Mouse (Mus musculus) right cerebral cortex, postnatal 36 days (tissue): ENCODE results near the gene Amdhd1.
"Not testable (repeated sequence)": the region's sequence is repeated elsewhere in the genome, so short reads cannot be mapped to it uniquely, and the experiment has no call there.

Experiments
- DNase-seq, 2 experiments: peaks; one replicate each; pipeline ENCODE4 v3.0.0; 2022; ENCODE audit warnings: low spot score in 2 of 2, mixed read lengths in 1 of 2

Gene Amdhd1

DNA sequence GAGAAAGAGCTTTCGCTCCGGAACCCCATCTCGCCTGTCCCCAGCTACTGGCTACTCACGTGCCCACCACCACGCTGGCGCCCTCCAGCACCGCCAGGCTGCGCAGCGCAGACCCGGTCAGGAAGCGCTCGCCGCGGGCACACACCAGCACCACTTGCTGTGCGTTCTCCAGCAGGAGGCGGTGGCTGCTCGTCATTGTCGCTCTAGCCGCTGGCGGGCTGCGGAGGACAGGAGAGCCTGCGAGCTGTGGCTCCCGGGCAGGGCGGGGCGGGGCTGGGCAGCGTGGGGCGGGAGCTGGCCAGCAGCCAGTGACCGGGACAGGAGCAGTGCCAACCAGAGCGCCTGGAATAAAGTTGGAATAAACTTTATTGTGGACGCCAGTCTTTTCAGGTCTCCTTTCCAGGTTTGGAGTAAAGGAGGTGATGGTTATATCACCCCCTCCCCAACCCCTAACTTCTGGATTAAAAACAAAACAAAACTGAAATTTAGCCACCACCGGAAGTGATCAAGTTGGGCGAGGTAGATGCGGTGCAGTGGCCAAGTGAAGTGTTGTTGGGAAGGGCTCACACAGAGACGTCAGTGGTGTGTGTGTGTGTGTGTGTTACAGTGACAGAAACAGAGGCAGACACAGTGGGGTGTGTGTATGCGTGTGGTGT is at the start of gene Amdhd1:
Gene Amdhd1, minus strand, starts transcription at position 259 of the 656 bp plus-strand sequence.
- DNase-seq: peak; percentile 26 to 39

DNA sequence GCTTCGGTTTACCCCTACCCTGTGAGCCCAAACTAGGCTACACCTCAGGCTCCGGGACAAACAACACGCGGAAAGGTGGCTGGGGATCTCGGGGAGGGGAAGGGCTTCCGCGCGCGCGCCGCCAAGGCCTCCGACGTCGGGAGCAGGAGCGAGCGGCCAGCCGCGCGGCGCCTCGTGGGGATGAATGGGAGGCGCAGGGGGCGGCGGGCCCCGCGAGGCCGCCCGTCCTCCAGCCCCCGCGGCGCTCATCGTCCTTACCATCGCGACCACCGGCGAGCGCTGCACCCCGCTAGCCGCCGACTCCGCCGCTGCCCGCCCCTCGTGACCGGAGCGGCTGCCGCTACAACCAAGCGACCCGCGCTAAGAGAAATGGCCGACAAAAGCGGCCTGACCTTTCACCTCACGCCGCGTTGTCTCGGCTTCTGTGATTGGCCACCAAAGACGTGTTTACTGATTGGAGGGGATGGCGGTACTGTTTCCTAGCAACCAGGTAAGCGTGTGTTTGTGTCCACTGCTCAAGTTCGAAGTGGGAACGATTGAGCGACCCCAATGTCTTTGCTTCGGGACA is 49.5 kb upstream of the Amdhd1 start, which contains the start of gene Snrpf:
Gene Snrpf, minus strand, starts transcription at position 426 of the 568 bp plus-strand sequence.
- peak; percentile 86 to 90 for DNase-seq

DNA sequence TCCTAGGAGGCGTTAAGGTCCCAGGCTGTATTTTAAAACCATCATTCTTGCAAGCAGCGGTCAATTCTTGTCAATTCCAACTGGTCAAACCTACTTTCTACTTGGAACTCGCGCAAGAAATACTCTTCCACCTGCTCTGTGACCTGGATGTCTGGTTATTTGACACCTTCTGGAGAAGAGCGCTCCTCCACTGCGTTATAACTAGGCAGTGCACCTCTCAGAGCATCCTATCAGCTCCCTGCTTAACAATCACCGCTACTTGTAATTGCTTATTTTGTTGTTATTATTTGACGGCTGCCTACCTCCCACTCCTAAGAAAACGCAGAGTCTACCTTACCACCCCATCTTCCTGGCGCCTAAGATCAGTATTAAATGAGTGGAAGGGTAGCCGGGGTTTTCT is 49.0 kb upstream of the Amdhd1 start:
- DNase-seq: no peak

DNA sequence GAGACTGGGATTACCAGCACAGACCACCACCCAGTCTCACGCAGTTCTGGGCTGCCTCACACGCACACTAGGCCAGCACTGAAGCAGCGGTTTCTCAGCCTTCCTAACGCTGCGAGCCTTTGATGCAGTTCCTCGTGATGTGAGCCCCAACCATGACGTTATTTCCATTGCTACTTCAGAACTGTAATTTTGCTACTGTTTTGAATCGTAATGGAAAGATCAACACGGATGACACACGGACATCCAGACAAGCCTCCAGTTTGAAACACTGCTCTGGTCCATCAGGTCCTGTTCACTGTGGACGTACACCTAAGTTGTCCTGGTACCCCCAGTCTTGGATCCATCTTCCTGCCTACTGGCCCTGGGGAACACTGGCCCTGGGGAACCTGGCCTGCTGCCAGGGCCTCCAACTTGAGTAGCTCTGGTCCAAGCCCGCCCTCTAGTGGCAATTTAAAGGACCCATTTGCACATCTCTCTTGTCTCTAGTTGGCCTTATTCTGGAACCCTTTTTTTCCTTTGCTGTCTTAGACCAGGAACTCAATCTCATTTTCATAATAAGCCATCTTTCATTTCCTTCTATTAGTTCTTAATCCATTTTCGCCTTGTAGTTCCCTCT is 37.5 kb upstream of the Amdhd1 start:
- peak; percentile 58 to 64 for DNase-seq

DNA sequence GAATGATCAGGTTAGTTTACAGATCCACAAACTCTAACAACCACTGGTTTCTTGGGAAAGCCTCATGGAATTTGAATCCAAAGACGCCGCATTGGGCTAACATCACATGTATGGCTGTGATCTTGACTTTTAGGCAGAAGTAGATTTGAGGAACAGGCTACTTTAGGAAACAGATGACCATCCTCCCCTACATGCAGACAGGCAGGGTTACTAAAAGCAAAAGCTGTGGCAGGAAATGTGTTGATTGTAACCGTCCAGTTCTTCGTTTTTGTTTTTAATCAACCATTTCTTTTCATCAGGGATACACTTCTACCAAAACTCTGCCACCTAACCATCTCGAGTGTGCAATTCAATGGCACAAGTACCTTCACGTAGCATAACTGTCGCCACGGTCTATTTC is 36.1 kb upstream of the Amdhd1 start:
- DNase-seq: no peak

DNA sequence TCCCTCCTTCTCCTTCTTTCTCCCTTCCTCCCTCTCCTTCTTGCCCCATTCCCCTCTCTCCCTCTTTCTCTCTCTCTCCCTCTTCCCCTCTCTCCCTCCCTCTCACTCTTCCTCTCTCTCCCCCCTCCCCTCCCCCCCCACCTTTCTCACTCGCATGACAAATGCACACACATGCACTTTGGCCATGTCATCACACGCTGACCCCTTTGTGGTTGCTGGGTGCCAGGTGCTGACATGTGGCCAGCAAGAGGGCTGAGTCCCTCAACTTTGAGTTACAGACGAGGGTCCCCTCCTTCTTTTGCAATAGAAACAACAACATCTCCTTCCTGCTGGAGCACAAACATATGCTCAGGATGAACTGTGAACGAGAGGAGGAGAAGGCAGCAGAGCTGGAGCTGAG is 35.1 kb upstream of the Amdhd1 start:
- DNase-seq: no peak

DNA sequence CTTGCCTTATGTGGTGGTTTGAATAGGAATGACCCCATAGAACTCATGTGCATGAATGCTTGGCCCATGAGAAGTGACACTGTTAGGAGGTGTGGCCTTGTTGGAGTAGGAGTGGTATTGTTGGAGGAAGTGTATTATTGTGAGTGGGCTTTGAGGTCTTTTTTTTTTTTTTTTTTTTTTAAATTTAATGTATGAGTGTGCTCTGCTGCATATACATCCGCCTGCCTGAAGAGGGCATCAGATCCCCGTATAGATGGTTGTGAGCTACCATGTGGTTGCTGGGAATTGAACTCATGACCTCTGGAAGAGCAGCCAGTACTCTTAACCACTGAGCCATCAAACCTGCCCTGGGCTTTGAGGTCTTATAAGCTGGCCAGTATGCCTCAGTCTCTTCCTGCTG is 32.4 kb upstream of the Amdhd1 start:
- DNase-seq: no peak

DNA sequence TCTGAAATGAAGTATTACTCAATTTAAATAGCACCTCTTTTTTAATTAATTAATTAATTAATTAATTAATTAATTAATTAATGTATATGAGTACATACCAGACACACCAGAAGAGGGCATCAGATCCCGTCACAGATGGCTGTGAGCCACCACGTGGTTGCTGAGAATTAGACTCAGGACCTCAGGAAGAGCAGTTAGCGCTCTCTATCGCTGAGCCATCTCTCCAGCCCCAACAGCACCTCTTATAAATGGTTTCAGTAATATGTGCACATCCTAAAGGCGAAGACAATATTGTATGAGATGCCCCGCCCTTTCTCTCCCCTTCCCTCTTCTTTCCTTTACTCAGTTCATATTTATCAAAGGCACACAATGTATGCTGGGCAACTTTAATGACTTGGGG is 28.8 kb upstream of the Amdhd1 start:
- DNase-seq: no peak

DNA sequence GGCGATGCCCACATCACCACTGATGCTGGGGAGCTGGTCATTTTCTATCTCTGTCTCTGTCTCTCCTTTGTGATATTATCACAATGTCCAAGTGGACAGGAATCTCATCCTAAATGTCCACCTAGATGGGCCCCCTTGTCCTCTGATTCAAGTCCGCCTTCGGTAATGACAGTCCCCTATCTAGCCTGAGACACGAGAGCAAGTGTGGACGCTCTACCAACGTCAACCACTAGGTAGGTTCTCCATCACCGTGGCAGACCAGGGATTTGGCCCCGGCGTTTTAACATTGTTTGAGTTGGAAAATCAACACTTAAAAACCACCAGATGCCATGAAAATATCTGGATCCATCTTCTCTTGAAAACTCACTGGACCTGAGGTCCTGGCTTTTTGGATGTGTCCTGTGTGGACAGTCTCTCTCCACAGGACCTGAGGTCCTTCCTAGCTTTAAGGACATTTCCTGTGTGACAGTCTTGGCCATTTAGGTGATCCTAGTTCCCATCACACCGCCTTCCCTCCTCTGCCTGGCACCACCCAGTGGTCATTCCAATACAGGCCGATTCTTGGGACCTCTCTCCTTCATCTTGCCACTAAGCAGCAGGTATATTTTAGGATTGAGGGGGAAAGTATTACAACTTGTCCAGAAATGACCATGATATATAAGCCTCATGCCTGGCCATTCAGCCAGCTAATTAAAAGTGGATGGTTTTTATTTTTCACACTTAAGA is 28.2 kb upstream of the Amdhd1 start:
- DNase-seq: no peak

DNA sequence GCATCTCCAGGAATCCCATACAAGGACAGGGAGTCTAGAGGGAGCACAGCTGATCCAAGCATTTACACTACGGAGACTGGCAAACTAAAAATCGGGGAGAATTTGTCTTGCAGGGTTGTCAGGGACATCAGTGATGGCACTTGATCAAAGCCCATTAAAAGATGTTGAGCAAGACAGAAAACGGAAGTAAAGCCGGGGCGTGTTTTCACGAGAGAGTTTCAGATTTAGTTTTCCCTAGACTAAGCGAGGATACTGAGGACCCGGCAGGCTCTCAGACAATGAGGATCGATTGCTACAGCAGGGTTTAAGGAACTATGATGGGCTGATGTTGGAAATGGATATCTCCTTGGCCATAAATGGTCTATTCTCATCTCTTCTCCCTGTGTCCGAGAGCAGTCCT is 27.2 kb upstream of the Amdhd1 start:
- no peak for DNase-seq

DNA sequence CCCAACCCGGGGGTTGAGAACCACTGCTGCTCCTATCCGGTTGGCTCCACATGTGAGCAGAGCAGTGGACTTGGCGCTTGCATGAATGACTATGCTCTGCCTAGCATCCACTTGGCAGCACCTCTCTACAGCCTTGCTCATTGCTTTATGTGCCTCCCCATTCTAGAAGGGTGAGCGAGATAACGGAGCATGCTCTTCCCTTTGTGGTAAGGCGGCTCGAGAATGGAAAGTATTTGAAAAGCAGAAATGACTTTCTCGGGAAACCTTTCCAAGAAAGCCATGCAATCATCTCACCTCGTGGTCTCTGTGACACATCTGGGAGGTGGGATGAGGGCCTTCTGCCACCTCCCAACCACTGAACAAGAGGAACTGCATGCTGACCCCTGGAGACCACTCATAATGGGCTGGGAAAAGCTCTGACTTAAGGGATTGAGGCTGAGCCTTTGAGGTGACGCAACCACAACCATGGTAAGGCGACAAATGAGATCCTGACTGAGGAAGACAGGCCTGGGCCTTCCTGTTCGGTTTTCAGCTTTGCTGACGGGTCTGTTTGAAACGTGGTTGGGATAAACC is 24.8 kb upstream of the Amdhd1 start:
- DNase-seq: no peak

DNA sequence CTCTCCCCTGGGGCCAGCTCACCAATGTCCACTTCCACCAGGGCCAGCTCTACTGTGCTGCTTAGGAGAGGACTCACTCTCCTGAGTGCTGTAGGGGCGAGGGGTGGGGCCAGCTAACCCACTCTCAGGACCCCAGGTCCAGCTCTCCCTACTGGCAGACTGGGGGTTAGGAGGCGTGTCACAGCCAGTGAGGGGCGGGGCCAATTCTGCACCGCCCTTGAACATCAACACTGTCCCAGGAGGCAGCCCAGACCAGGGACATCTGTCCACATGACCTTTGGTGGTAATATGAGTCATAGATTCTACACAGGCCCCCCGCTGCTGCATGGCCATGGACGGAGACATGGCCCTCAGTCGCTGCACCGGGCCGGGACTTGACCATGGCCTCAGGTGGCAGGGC is 20.0 kb upstream of the Amdhd1 start:
- no peak for DNase-seq

DNA sequence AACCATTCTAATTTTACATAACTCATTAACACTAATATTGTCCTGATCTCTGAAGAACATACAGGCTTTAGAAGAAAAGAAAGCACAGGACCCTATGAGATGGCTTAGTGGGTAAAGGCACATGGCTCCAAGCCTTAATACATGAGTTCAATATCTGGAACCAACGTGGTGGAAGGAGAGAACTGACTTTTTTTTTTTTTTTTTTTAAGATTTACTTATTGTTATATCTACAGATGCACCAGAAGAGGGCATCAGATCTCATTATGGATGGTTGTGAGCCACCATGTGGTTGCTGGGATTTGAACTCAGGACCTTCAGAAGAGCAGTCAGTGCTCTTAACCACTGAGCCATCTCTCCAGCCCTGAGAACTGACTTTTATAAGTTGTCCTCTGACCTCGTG is 18.1 kb upstream of the Amdhd1 start:
- DNase-seq: not testable (repeated sequence)

DNA sequence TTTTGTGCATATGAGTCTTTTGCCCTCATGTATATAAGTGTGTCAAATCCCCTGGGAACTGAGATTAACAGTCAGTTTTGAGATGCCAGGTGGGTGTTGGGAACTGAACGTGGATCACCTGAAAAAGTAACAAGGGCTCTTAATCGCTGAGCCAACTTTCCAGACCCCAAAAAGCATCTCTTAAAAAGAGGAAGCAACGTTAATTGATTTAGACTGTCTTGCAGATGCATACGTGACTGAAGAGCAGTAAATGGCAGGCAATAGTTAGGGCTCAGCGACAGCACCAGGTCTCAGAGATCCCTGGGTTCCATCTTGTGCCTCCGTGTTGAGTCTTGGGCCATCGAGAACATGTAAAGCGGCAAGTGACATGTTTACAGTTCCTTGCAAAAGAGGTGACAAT is 12.8 kb upstream of the Amdhd1 start:
- DNase-seq: no peak

DNA sequence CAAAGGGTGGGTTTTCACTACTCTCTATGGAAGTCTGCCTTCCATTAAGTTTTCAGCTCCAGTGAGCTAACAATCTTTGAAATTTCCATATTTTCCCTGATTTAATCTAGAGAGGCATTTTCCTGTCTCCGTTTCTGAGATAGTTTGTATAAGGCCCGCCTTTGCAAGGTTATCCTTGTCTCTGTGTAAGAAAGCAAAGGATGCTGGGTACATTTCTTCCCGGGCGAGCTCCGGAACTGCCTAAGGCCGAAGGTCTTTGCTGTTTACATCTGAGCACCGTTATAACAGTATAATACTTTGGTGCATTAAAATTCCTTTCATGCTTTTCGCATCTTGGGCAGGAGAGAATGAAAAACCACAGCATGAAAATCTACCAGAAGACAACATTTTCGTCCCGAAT is 10.0 kb upstream of the Amdhd1 start:
- DNase-seq: no peak

DNA sequence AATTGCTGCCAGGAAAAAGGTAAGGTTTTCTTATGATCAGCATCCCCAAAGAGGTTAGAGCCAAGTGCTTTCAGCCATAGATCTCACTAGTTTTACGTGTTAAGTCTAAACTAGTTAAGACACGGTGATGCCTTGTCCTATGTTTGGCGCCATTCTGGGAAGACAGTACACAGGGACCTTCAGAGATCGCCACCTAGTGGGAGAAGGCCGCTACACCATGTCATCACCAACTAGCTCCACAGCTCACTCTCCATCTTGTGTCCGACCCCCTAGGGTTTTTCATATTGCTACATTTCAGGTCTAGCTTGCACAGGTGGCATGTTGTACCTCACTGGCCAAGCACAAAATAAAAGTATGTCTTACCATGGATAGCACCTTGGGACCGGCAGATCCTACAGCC is 9.2 kb upstream of the Amdhd1 start:
- peak; percentile 30 to 41 for DNase-seq

DNA sequence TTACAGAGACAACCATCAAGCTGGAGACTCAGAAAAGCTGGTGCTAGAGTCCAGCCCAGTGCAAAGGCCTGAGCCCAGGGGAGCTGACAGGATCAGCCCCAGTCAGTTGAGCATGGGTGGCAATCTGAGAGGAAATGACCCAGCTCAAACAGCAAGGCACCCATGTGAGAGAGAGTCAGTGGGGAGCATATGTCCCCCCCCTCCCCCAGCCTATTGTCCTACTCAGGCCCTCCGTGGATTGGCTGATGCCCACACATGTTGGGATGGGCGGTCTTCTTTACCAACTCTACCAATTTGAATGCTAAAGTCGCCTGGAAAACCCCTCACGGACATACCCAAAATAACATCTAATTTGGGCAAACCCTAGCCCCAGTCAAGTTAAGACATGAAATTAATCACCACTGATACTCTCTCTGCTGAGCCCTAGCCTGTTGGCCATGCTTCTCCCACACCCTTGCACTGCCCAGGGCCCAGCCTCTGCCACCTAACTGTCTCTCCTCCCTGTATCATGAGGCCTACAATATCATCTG is 8.0 kb upstream of the Amdhd1 start:
- no peak for DNase-seq

DNA sequence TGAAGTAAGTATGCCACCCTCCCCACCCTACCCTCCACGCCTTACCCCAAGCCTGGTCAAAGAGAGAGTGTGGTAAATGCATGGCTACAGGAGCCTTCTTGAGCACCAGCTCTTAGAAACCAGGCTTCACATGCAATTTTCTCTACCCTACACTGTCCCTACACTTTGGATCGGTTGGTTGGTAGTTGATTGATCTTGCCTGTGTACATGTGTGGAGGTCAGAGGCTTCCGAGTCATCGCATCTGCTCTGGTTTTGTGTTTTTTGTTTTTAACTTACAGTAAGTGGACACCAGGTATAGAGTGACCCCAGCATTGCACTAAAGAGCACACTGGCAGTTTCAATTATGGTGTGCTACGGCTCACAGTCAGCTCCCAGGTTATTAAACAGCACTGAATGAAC is 4.3 kb upstream of the Amdhd1 start:
- no peak for DNase-seq

DNA sequence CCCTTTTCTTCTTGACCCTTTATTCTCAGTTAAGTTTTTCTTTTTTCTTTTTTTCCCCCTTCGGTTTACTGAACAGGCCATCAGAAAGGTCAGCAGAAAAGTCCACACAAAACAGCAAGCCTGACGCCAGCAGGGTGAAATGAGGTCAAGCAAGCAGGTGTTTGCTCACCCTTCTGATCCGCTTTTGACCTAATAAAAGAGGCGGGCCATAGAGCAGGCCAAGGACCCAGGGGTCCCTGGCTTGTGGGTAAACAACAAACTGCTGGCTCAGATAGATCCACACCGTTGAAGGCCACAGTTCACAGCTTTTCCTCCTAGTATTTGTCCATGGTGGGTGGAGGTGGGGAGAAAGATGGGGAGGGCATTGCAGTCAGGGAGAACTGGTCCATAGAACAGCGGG is 3.3 kb upstream of the Amdhd1 start:
- no peak for DNase-seq

DNA sequence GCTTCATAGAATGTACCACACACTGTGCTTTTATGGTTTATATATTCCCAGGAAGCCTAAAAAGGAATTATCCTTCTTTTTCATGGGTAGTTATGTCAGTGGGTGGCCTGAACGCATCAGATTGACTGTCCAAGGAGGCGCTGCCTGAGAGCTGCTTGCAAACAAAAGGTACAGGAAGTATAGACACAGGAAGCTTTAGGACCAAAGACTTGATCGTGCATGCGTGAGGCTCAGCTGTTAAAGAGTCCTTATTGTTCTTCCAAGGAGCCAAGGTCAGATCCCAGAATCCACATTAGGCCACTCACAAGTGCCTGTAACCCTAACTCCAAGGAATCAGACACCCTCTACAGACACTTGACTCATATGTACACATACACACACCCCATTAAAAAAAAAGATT is 2.5 kb upstream of the Amdhd1 start:
- no peak for DNase-seq

DNA sequence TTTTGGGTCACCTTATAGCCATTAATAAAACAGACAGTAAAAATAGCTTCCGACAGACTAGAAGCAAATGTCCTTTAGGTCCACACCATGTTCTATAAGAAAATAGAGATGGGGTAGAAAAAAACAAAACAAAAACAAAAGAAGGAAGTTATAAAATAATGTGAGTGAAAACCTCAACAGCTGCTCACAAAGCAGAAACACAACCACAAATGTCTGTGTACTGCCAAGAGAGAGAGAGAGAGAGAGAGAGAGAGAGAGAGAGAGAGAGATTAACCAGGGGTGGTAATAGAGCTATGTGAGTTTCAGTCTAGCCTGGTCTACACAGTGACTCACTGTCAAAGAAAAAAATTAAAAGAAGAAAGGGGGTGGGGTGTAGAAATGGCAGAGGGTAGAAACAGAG is 1.8 kb upstream of the Amdhd1 start:
- DNase-seq: no peak
